Mouse (Mus musculus) forebrain, postnatal 0 days (tissue): Measurements from ENCODE around the gene Extl2. TPM values are rescaled to one million over a fixed set of nuclear protein-coding genes. Genes with fewer than 3 reads are reported as not detected.

Experiments
- ATAC-seq: fragments of 200-750 bp; cut with Nextera tagmentation; 2 replicates; pipeline ENCODE4 v1.8.0; 2017; ENCODE audit warnings: mild to moderate bottlenecking, moderate library complexity
- DNase-seq: peaks from one replicate; pipeline ENCODE4 v3.0.0-alpha.2; 2015
- H3K27ac ChIP-seq: fragments of 300-500 bp; sonication (generic); 2 replicates; pipeline ENCODE4 v1.5.1; 2014; ENCODE audit warnings: low read depth, mild to moderate bottlenecking, antibody characterized with exemption, low read length, moderate library complexity, mixed read lengths
- H3K27me3 ChIP-seq: fragments of 300-500 bp; sonication (generic); 2 replicates; pipeline ENCODE4 v1.6.1; 2014; ENCODE audit warnings: mild to moderate bottlenecking, low read length, mixed read lengths; ENCODE audit not compliant: insufficient read depth
- H3K36me3 ChIP-seq: fragments of 300-500 bp; sonication (generic); 2 replicates; pipeline ENCODE4 v1.6.1; 2014; ENCODE audit warnings: mild to moderate bottlenecking, moderate library complexity; ENCODE audit not compliant: insufficient read depth
- H3K4me1 ChIP-seq: fragments of 300-500 bp; sonication (generic); 2 replicates; pipeline ENCODE4 v1.6.1; 2014; ENCODE audit warnings: antibody characterized with exemption; ENCODE audit not compliant: insufficient read depth
- H3K4me2 ChIP-seq: fragments of 300-500 bp; sonication (generic); 2 replicates; pipeline ENCODE4 v1.6.1; 2014; ENCODE audit warnings: low read depth, mild to moderate bottlenecking, moderate library complexity
- H3K4me3 ChIP-seq: fragments of 300-500 bp; sonication (generic); 2 replicates; pipeline ENCODE4 v1.5.1; 2014; ENCODE audit warnings: low read depth, low read length, mixed read lengths
- H3K9ac ChIP-seq: fragments of 300-500 bp; sonication (generic); 2 replicates; pipeline ENCODE4 v1.6.1; 2014; ENCODE audit warnings: mild to moderate bottlenecking
- H3K9me3 ChIP-seq: fragments of 300-500 bp; sonication (generic); 2 replicates; pipeline ENCODE4 v1.6.1; 2016; ENCODE audit warnings: low read length
- CTCF ChIP-seq: sonication (generic); IDR thresholded peaks from 2 replicates; pipeline ENCODE4 v1.5.1; 2016; ENCODE audit warnings: antibody characterized with exemption, control low read depth, low read depth
- WGBS: fragments of 180-500 bp; shearing (Covaris S2); extraction: QIAGEN DNeasy Blood & Tissue Kit; methylation state at CpG from one replicate; pipeline ENCODE4 v1.1.7; 2014; 5-methylcytosine and 5-hydroxymethylcytosine counted together
- microRNA-seq, 2 experiments: library from miRNA; unstranded; fragments of <30 nt; microRNA quantifications; one replicate each; pipeline ENCODE4; 2016
- polyA plus RNA-seq: library from polyadenylated mRNA; unstranded; fragments of >200 nt; fragmentation: Nextera tagmentation; extraction: Ambion mirVana; gene quantifications from 2 replicates; pipeline ENCODE4 v1.2.1, GENCODE M21; 2015
- total RNA-seq: library from RNA; depleted of rRNA; stranded (reverse); fragments of >200 nt; gene quantifications from 2 replicates; pipeline ENCODE4 v1.2.3, GENCODE M21; 2014; rRNA removed

Gene Extl2
- total and polyA plus RNA-seq, 2 experiments from 2014 or later, result 33.5 to 38.3 TPM

- Histone ChIP-seq H3K4me3 (no peak overlapping the region), H3K4me2 (no peak overlapping the region), H3K9ac (no peak overlapping the region), H3K36me3 (no peaks in the 10 kb centered on the region), H3K9me3 (no peaks in the 10 kb centered on the region), H3K27ac (no peak overlapping the region), H3K4me1 (no peaks in the 10 kb centered on the region), H3K27me3 (no peaks in the 10 kb centered on the region)
- ATAC-seq (peak; percentile 86), DNase-seq (peak; percentile 61)
- WGBS, result 11% methylated on average over 5 of the region's 5 CpGs
- TF ChIP-seq CTCF, result no peak
Observed at GRCm38 (mm10) chr3:116047034-116047433, 39.8 kb downstream of the Extl2 start.

GRCm38 (mm10) chr3:116057078-116057477 is 49.8 kb downstream of the Extl2 start:
- H3K9ac ChIP-seq, result no peak overlapping the region
- no peak overlapping the region for H3K27ac ChIP-seq
- DNase-seq, result no peak
- H3K4me2 ChIP-seq, result no peak overlapping the region
- WGBS, result 53% methylated on average over 6 of the region's 6 CpGs
- H3K27me3 ChIP-seq, result no peaks in the 10 kb centered on the region
- no peaks in the 10 kb centered on the region for H3K36me3 ChIP-seq
- no peak for ATAC-seq
- H3K4me3 ChIP-seq, result no peak overlapping the region
- no peaks in the 10 kb centered on the region for H3K9me3 ChIP-seq
- no peak for TF ChIP-seq CTCF
- H3K4me1 ChIP-seq, result 0 out of 2 replicates have a peak, but pooled peaks cover 4% of the 10 kb centered on the region

- H3K9me3 ChIP-seq, result no peaks in the 10 kb centered on the region
- no peak for TF ChIP-seq CTCF
- H3K27me3 ChIP-seq, result no peaks in the 10 kb centered on the region
- peak; percentile 46 for DNase-seq
- H3K36me3 ChIP-seq, result no peaks in the 10 kb centered on the region
- WGBS, result 25% methylated on average over 5 of the region's 5 CpGs
- peak overlapping the region; percentile 57; the same call in 1 of the 2 replicates for H3K27ac ChIP-seq
- no peak overlapping the region for H3K4me3 ChIP-seq
- 0 out of 2 replicates have a peak, but pooled peaks cover 4% of the 10 kb centered on the region for H3K4me1 ChIP-seq
- no peak overlapping the region for H3K4me2 ChIP-seq
- H3K9ac ChIP-seq, result no peak overlapping the region
- peak; percentile 93 for ATAC-seq
Observed at GRCm38 (mm10) chr3:116060320-116060719, 53.1 kb downstream of the Extl2 start.

- Histone ChIP-seq H3K36me3 (no peaks in the 10 kb centered on the region), H3K27ac (no peak overlapping the region), H3K4me2 (no peak overlapping the region), H3K4me1 (0 out of 2 replicates have a peak, but pooled peaks cover 4% of the 10 kb centered on the region), H3K27me3 (no peaks in the 10 kb centered on the region), H3K9me3 (no peaks in the 10 kb centered on the region), H3K9ac (no peak overlapping the region), H3K4me3 (no peak overlapping the region)
- ATAC-seq, result no peak
- TF ChIP-seq CTCF, result no peak
- WGBS, result 95% methylated on average over 2 of the region's 2 CpGs
- no peak for DNase-seq
Observed at GRCm38 (mm10) chr3:116062141-116062540, 54.9 kb downstream of the Extl2 start.

- H3K36me3 ChIP-seq, result no peaks in the 10 kb centered on the region
- H3K27me3 ChIP-seq, result no peaks in the 10 kb centered on the region
- ATAC-seq, result no peak
Observed at GRCm38 (mm10) chr3:116072584-116072983, 65.3 kb downstream of the Extl2 start.

GRCm38 (mm10) chr3:116076739-116077138 is 69.5 kb downstream of the Extl2 start:
- Histone ChIP-seq H3K4me3 (no peak overlapping the region), H3K27ac (no peak overlapping the region), H3K36me3 (no peaks in the 10 kb centered on the region), H3K27me3 (no peaks in the 10 kb centered on the region), H3K4me1 (no peaks in the 10 kb centered on the region), H3K4me2 (no peak overlapping the region), H3K9me3 (no peaks in the 10 kb centered on the region), H3K9ac (no peak overlapping the region)
- WGBS, result 80% methylated on average over 2 of the region's 2 CpGs
- ATAC-seq, result no peak
- no peak for DNase-seq
- TF ChIP-seq CTCF, result no peak

More at GRCm38 (mm10) chr3:116072584-116072983, 65.3 kb downstream of the Extl2 start:
- Histone ChIP-seq H3K4me3 (no peak overlapping the region), H3K9ac (no peak overlapping the region), H3K4me1 (no peaks in the 10 kb centered on the region), H3K4me2 (no peak overlapping the region), H3K9me3 (no peaks in the 10 kb centered on the region), H3K27ac (no peak overlapping the region)
- 69% methylated on average over 2 of the region's 2 CpGs for WGBS
- DNase-seq, result no peak
- TF ChIP-seq CTCF, result no peak

GRCm38 (mm10) chr3:116078490-116078889 is 71.2 kb downstream of the Extl2 start:
- Histone ChIP-seq H3K4me1 (no peaks in the 10 kb centered on the region), H3K9ac (no peak overlapping the region), H3K27me3 (no peaks in the 10 kb centered on the region), H3K27ac (no peak overlapping the region), H3K36me3 (no peaks in the 10 kb centered on the region), H3K4me3 (no peak overlapping the region), H3K9me3 (no peaks in the 10 kb centered on the region), H3K4me2 (no peak overlapping the region)
- 59% methylated on average over 4 of the region's 4 CpGs for WGBS
- peak; percentile 52 for TF ChIP-seq CTCF
- DNase-seq (peak; percentile 38), ATAC-seq (peak; percentile 48; the same call in 1 of the 2 replicates)

Small RNAs within 50 kb of the gene (microRNA-seq; reads per million reads assigned to microRNA genes)
- 0 reads per million in 2 experiments for gene Mir669n

Other genes with a start within 250 kb of the Extl2 start
- 16.8 and 20.0 TPM in 2 replicates for gene Dph5, start 119.6 kb upstream of the Extl2 start, total RNA-seq
- gene Dph5, start 119.6 kb upstream of the Extl2 start, polyA plus RNA-seq, result 19.4 and 20.1 TPM in 2 replicates
- gene Slc30a7, start 56 bp upstream of the Extl2 start, total RNA-seq, result 21.1 and 39.1 TPM in 2 replicates
- gene Slc30a7, start 56 bp upstream of the Extl2 start, polyA plus RNA-seq, result 7.2 and 10.7 TPM in 2 replicates
- 30.2 and 36.9 TPM in 2 replicates for gene Vcam1, start 122.2 kb downstream of the Extl2 start, total RNA-seq
- gene Vcam1, start 122.2 kb downstream of the Extl2 start, polyA plus RNA-seq, result 28.2 and 32.1 TPM in 2 replicates
- 33.6 and 54.7 TPM in 2 replicates for gene Gpr88, start 246.0 kb downstream of the Extl2 start, total RNA-seq
- gene Gpr88, start 246.0 kb downstream of the Extl2 start, polyA plus RNA-seq, result 15.2 and 20.5 TPM in 2 replicates